Mouse (Mus musculus): ENCODE results near the gene Wnt3.

GRCm38 (mm10) chr11:103732306-103732705, 41.6 kb upstream of the Wnt3 start:
- TF ChIP-seq GATA1 (IDR thresholded peaks at IDR 0.05; ENCODE audit: borderline replicate concordance, low read length) (no peak), FLI1 (IDR thresholded peaks at IDR 0.05; ENCODE audit: low read length) (no peak)

All from megakaryocyte, embryonic 14.5 days (primary cell).